Mouse (Mus musculus) bone marrow, adult 2 months (tissue): ENCODE measurements at regions not wholly inside any gene's neighbourhood (a gene's known extent, or its start where the extent isn't known, plus 50 kb on each side); places are given as distances from the start of the nearest gene placed in this dataset.

Source experiments
- CTCF ChIP-seq: fragments of 200-500 bp; IDR thresholded peaks from 2 replicates; pipeline ENCODE4 v1.5.1; 2011; ENCODE audit warnings: low read length, control low read depth; ENCODE audit not compliant: control insufficient read depth, insufficient read depth
- POLR2A ChIP-seq: fragments of 200-500 bp; IDR thresholded peaks from 2 replicates; pipeline ENCODE4 v1.6.1; 2011; ENCODE audit warnings: low read depth, mild to moderate bottlenecking, control low read depth, low read length, borderline replicate concordance; ENCODE audit not compliant: control insufficient read depth

DNA sequence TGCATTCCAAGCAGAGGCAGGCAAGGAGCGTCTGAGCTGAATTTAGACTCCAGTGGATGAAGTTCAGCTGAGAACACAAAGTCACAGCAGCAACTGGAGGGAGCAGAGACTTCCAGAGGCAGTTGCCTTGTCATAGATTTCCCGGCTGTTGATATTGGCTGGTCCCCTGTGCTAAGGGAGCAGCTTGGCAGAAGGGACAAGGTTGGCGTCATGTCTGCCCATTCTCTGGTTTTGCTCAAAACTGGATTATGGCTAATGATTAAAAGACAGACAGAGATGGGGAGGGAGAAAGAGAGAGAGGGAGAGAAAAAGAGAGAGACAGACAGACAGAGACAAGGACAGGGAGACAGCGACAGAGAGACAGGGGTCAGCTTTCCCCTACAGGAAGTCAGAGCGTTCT is 169.0 kb upstream of the Ift57 start:
- TF ChIP-seq POLR2A: no peak
- no peak for TF ChIP-seq CTCF
